Mouse (Mus musculus): ENCODE data around the gene Ubr7.

The Ubr7 gene

DNA sequence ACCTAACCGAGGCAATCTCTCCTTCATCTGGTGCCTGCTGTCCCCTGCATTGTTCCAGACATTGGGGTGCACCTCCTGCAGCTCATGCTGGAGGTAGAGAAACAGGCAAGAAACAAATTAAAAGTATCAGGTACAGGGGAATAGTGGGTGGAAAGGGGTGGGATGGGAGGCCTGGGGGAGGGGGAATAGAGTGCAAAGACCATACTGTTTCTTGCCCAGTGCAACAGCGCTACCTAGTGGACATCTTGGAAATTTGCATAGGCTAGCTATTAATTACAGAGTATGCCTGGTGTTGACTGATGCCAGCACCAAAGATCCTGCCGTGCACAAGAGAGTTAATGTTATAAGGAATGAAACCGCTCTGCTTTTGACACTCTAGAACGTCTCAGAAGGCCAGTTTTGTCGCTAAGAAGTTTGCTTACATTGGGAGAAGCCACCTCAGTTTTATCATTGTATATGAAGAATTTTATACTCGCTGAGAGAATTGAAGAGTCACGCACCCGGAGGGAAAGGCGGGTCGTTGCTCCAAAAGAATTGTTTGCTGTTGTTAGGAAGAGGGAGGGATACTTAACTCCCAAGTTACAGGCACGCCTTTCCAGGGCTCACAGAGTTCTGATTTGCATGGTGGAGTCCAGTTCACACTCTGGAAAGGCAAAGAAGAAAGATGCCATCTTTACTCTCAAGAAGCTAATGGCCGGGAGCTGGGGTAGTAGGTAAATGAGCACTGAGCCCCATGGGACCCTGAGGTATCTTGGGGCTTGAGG lies 38.0 kb upstream of the Ubr7 start:
- H3K4me3 ChIP-seq (replicated peaks; ENCODE audit: low read length) = peak overlapping the region; percentile 57
- H3K27me3 ChIP-seq (ENCODE audit: insufficient read depth, low read length) = no peaks in the 10 kb centered on the region
- no peaks in the 10 kb centered on the region for H3K9me3 ChIP-seq (ENCODE audit: low read length)
- no peak for TF ChIP-seq POU5F1 (IDR thresholded peaks at IDR 0.05; ENCODE audit: borderline replicate concordance, low read length)
- peak; percentile 65 for TF ChIP-seq CTCF (conservative IDR thresholded peaks at IDR 0.05; ENCODE audit: low read length)
- TF ChIP-seq NANOG (IDR thresholded peaks at IDR 0.05; ENCODE audit: borderline replicate concordance, low read length) = no peak
- H3K4me1 ChIP-seq (replicated peaks; ENCODE audit: low read depth, low read length) = peaks cover 95% of the 10 kb centered on the region
- H3K36me3 ChIP-seq (ENCODE audit: insufficient read depth, low read length) = no peaks in the 10 kb centered on the region

DNA sequence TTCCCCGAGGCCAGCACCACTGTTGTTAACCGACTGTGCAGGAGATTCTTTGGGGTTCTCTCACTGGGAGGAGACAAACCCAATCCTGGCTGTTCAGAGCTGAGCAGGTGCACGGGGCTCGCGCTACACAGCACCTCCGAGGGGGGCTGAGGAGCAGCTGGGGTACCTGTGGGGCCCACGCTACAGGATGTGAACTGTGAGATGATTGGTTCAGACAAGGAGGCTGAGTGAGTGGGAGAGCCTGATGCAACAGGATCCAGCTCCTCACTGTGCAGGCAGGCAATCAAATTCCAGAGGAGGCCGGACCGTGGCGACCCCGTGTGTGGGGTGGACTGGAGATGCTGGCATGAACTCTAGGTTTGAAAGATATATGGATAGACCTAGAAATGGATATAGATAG lies 35.3 kb upstream of the Ubr7 start:
- Histone ChIP-seq H3K27me3 (ENCODE audit: insufficient read depth, low read length) (no peaks in the 10 kb centered on the region), H3K4me3 (replicated peaks; ENCODE audit: low read length) (peak overlapping the region; percentile 57), H3K9me3 (ENCODE audit: low read length) (no peaks in the 10 kb centered on the region), H3K36me3 (ENCODE audit: insufficient read depth, low read length) (no peaks in the 10 kb centered on the region), H3K4me1 (replicated peaks; ENCODE audit: low read depth, low read length) (peaks cover 97% of the 10 kb centered on the region)
- TF ChIP-seq POU5F1 (IDR thresholded peaks at IDR 0.05; ENCODE audit: borderline replicate concordance, low read length) = no peak
- no peak for TF ChIP-seq NANOG (IDR thresholded peaks at IDR 0.05; ENCODE audit: borderline replicate concordance, low read length)
- TF ChIP-seq CTCF (conservative IDR thresholded peaks at IDR 0.05; ENCODE audit: low read length) = no peak

DNA sequence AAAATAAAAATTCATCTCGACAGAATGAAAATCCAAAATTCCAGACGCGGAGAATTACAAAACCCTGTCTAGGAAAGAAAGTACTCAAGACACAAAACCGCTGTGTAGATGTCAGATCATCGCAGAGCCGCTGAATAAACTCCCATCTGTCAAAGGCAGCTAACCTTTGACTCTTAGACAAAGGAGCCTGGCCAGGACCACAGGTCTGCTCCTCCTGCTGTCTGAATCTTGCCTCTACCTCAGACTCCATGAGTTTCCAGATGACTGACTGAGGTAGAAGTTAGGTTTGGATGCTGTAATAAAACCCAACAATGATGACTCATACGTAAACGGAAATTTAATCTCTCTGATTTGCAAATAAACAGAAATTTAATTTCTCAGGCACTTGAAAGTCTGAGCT lies 34.8 kb upstream of the Ubr7 start:
- Histone ChIP-seq H3K4me1 (replicated peaks; ENCODE audit: low read depth, low read length) (peaks cover 97% of the 10 kb centered on the region), H3K27me3 (ENCODE audit: insufficient read depth, low read length) (no peaks in the 10 kb centered on the region), H3K36me3 (ENCODE audit: insufficient read depth, low read length) (no peaks in the 10 kb centered on the region), H3K9me3 (ENCODE audit: low read length) (no peaks in the 10 kb centered on the region), H3K4me3 (replicated peaks; ENCODE audit: low read length) (peak overlapping the region; percentile 57; the same call in 1 of the 2 replicates)
- TF ChIP-seq NANOG (IDR thresholded peaks at IDR 0.05; ENCODE audit: borderline replicate concordance, low read length) (no peak), POU5F1 (IDR thresholded peaks at IDR 0.05; ENCODE audit: borderline replicate concordance, low read length) (no peak), CTCF (conservative IDR thresholded peaks at IDR 0.05; ENCODE audit: low read length) (no peak)

DNA sequence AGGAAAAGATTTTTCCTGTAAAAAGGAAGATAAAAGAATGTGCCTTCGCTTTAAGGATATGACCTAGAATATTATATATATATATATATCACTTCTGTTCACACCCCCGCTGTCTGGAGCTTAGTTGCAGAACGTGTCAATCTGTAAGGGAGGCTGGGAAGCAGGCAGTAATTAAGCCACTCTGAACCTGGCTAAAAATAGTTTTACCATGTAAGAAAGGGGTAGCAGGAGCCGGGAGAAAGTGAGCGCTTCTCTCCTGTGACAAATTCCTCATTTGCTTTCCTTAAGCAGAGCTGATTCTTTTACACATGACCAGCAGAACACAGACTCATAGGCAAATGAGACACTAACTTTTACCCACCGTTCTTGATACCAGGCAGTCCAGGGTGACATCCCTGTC lies 33.9 kb upstream of the Ubr7 start:
- Histone ChIP-seq H3K36me3 (ENCODE audit: insufficient read depth, low read length) (no peaks in the 10 kb centered on the region), H3K27me3 (ENCODE audit: insufficient read depth, low read length) (no peaks in the 10 kb centered on the region), H3K9me3 (ENCODE audit: low read length) (no peaks in the 10 kb centered on the region), H3K4me1 (replicated peaks; ENCODE audit: low read depth, low read length) (peaks cover 97% of the 10 kb centered on the region), H3K4me3 (replicated peaks; ENCODE audit: low read length) (no peak overlapping the region)
- TF ChIP-seq POU5F1 (IDR thresholded peaks at IDR 0.05; ENCODE audit: borderline replicate concordance, low read length) (no peak), CTCF (conservative IDR thresholded peaks at IDR 0.05; ENCODE audit: low read length) (no peak), NANOG (IDR thresholded peaks at IDR 0.05; ENCODE audit: borderline replicate concordance, low read length) (no peak)

DNA sequence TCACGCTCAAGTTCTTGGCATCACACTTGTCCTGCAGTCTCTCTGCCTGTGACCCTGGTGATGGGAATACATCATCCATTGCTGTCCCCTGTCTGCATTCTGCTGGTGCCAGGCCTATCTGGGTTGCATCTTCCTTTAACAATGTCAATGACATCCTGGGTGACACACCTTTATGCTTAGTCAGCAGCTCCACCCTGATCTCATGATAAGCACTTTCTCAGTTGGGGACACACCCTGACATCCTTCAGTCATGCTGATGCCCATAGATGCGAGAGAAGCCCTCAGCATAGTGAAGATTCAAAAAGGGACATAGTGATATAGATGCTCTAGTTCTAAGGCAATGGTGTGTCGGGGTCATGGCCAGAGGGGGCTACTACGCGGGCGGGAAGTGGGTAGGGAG lies 32.6 kb upstream of the Ubr7 start:
- no peaks in the 10 kb centered on the region for H3K36me3 ChIP-seq (ENCODE audit: insufficient read depth, low read length)
- H3K4me1 ChIP-seq (replicated peaks; ENCODE audit: low read depth, low read length) = peaks cover 97% of the 10 kb centered on the region
- H3K4me3 ChIP-seq (replicated peaks; ENCODE audit: low read length) = peak overlapping the region; percentile 53; the same call in 1 of the 2 replicates
- no peaks in the 10 kb centered on the region for H3K27me3 ChIP-seq (ENCODE audit: insufficient read depth, low read length)
- no peak for TF ChIP-seq CTCF (conservative IDR thresholded peaks at IDR 0.05; ENCODE audit: low read length)
- no peak for TF ChIP-seq POU5F1 (IDR thresholded peaks at IDR 0.05; ENCODE audit: borderline replicate concordance, low read length)
- TF ChIP-seq NANOG (IDR thresholded peaks at IDR 0.05; ENCODE audit: borderline replicate concordance, low read length) = no peak
- no peaks in the 10 kb centered on the region for H3K9me3 ChIP-seq (ENCODE audit: low read length)

DNA sequence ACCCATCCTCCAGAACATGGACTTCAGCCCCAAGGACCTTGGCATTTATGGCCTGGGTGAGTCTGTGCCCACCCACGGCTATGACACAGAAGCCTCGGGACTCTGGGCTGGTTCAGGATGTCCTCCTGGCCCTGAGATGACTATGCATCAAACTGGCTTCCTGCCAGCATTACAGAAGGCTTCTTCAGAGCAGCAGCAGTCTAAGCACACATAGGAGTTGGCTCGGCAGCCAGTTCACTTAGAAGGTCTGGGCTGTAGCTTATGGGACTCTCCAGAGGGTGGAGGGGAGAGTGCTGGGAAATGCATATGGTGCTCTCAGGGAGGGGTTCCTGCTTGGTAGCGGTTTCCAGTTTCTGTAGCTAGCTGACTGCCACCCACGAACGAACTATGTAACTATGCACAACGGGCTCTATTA lies 32.0 kb upstream of the Ubr7 start:
- TF ChIP-seq CTCF (conservative IDR thresholded peaks at IDR 0.05; ENCODE audit: low read length) (no peak), NANOG (IDR thresholded peaks at IDR 0.05; ENCODE audit: borderline replicate concordance, low read length) (no peak), POU5F1 (IDR thresholded peaks at IDR 0.05; ENCODE audit: borderline replicate concordance, low read length) (no peak)
- Histone ChIP-seq H3K4me1 (replicated peaks; ENCODE audit: low read depth, low read length) (peaks cover 94% of the 10 kb centered on the region), H3K4me3 (replicated peaks; ENCODE audit: low read length) (peak overlapping the region; percentile 53), H3K9me3 (ENCODE audit: low read length) (no peaks in the 10 kb centered on the region), H3K36me3 (ENCODE audit: insufficient read depth, low read length) (no peaks in the 10 kb centered on the region), H3K27me3 (ENCODE audit: insufficient read depth, low read length) (no peaks in the 10 kb centered on the region)

DNA sequence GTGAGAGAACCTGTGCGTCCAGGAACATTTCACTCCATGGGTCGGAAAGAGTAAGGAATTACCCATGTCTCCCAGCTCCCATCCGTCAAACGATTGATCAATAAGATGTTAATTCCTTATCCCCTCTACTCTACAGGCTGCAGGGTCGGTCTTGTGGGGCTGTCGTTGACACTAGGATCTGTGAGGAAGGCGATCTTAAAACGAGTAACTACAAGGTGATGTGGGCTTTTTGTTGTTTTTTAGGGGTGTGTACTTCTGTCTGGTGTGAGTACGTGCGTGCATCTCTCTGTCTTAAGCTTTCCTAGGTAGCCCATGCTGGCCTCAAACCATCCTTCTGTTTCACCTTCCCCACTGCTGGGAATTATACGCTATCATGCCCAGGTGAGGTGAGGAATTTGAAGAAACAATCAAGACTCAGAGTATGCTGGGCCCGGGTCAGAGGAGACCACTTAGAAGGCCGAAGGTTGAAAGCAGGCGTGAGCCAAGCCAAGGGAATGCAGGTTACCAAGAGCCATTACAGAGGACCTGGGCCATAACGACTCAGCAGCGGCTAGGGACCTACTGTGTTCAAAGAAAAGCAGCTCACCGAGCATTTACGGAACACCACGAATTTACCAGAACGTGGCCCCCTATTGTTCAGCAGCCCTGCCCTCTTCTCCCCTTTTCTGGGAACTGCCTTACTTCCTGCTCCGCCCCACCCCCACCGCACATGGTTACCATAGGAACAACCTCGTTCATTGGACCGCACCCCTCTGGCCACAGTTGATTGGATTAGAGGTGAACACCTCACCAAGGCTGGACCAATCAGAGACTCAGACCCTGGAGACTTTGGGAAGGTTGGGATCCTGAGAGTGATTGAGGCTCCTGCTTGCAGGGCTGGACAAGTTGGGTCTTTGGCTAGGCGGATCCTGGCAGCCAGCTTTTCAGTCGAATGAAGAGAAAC lies 27.6 kb upstream of the Ubr7 start:
- H3K9me3 ChIP-seq (ENCODE audit: low read length) = no peaks in the 10 kb centered on the region
- H3K4me3 ChIP-seq (replicated peaks; ENCODE audit: low read length) = peak overlapping the region; percentile 51

More for the DNA sequence above, 27.6 kb upstream of the Ubr7 start:
- no peaks in the 10 kb centered on the region for H3K36me3 ChIP-seq (ENCODE audit: insufficient read depth, low read length)
- peaks cover 80% of the 10 kb centered on the region for H3K4me1 ChIP-seq (replicated peaks; ENCODE audit: low read depth, low read length)
- H3K27me3 ChIP-seq (ENCODE audit: insufficient read depth, low read length) = no peaks in the 10 kb centered on the region
- TF ChIP-seq NANOG (IDR thresholded peaks at IDR 0.05; ENCODE audit: borderline replicate concordance, low read length) = no peak
- TF ChIP-seq CTCF (conservative IDR thresholded peaks at IDR 0.05; ENCODE audit: low read length) = no peak
- no peak for TF ChIP-seq POU5F1 (IDR thresholded peaks at IDR 0.05; ENCODE audit: borderline replicate concordance, low read length)
